Mouse (Mus musculus) cerebellum, adult 9-10 months (tissue): ENCODE results near the gene Cavin4.

Experiments used
- DNase-seq: peaks from one replicate; pipeline ENCODE4 v3.0.0; 2022

Cavin4 gene

GRCm38 (mm10) chr4:48663271-48663670 is at the start of gene Cavin4:
Gene Cavin4, plus strand, starts transcription at chr4:48663514.
- no peak for DNase-seq

- DNase-seq: no peak
These were observed 47.8 kb upstream of the Cavin4 start for GRCm38 (mm10) chr4:48615483-48615882.

DNA sequence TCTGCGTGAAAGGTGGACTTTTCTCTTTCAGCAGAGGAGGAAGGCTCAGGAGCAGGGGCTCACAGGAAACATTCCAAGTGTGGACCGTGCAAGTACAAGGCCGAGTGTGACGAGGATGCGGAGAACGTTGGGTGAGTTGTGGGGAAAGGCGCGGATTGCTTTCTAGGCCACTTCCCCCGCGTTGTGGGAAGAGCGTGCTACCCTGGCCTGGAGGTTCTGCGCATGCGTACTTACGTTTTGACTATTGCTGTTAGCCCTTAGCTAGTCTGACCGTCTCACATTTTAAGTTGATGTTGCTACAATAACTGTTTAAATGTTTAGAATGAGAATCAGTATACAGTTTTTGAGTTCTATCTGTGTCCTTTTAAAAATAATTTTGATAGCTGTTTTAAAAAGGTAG is 46.1 kb upstream of the Cavin4 start:
- no peak for DNase-seq

DNA sequence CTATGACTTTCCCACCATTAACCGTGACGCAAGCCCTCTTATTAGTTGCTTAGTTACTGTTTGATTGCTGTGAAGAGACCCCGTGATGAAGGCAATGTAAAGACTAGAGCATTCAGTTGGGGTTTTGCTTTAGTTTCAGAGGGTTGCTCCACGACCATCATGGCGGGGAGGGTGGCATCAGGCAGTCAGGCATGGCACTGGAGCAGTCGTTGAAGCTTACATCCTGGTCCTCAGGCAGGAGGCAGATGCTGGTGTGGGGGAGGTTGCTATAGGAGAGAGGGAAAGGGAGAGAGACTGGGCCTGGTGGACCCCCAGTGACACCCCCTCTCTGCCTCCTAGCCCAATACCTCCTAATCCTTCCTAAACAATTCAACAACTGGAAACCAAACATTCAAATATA is 43.2 kb upstream of the Cavin4 start:
- no peak for DNase-seq

GRCm38 (mm10) chr4:48622246-48622645 is 41.1 kb upstream of the Cavin4 start:
- no peak for DNase-seq

DNA sequence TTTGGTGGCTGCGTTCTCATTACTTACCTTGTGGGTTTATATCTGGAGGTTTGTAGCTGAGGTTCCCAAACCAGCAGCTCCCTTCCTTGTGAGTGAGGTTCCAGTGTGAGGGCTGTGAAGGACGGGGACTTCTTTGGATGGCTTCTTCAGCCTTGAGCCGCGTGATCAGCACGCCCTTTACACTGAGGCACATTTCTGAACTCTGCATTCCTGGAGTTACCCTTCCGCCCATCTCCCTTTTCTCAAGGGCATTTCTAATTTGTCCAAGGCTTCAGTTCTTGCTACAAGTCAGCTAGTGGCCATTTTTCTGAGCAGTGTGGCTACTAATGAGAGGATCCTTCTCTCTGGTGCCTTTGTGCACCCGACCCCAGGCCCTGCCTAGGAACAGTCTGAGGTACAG is 40.4 kb upstream of the Cavin4 start:
- no peak for DNase-seq

DNA sequence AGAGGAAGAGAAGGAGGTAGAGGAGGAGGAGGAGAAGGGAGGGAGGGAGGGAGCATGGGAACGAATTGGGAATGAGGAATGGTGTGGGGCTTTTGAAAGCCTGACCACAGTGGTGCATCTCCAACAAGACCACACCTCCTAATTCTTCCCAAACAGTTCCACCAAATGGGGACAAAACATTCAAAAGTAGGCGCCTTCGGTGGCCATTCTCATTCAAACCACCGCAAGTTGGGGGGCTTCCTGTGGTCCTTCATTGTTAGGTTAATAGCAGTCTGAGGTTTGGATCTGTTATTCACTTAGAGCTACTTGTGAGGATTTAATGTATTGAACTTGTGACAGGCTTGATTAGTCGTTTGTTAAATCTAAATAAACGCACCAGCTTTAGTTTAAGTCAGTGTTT is 38.4 kb upstream of the Cavin4 start:
- no peak for DNase-seq

DNA sequence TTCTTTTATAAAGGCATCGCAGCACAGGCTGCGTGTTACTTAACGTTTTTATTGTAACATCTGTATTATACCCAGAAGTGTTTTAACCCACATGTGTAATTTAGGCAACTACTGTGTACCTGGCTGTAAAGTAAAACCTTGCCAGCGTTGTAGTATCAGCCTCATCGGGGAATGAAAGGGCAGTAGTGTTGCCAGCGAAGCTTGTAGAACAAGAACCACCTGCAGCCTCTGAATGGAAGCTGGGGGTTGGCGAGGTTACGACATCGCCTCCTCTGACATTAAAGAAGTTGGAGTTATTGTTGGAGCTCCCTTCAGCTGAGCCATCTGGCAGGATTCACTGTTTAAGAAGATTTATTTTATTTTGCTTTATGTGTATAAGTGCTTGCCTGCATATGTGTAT is 37.5 kb upstream of the Cavin4 start:
- DNase-seq: no peak

DNA sequence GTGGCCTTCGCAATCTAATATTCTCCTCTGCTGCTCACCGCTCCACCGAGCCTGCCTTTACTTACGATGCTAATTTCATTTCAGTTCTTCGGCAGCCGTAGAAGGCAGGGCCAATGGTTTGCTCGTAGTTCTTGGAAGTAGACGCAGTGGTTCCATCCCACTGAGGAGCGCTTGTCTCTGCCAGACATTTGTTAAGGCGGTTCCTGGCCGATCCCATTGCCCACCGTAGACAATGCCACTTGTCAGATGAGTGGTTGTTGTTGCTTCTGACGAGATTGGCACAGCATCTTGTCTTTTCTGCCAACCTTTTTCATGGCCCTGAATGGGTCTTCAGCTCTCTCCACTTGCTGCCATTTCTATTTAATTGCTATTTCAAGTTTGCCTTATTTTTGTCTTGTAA is 33.9 kb upstream of the Cavin4 start:
- DNase-seq: no peak

DNA sequence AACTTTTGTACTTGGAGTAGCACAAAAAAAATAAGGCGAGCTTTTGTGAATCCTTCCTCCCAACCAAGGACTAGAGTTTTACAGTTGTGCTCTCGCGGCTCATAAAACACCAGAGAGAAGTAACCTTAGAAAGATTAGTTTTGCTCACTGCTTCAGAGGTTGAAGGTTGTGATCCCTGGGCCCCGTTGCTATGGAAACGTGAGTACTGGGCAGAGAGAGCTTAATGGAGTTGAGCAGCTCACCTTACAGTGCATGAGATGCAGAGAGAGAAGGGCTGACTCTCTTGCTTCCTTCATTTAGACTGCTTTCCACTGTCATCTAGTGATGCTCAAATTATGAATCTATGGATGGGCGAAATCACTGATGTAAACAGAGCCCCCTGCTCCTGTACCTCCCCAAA is 29.8 kb upstream of the Cavin4 start:
- no peak for DNase-seq

GRCm38 (mm10) chr4:48634058-48634457 is 29.3 kb upstream of the Cavin4 start:
- no peak for DNase-seq

GRCm38 (mm10) chr4:48636831-48637230 is 26.5 kb upstream of the Cavin4 start:
- DNase-seq: no peak

DNA sequence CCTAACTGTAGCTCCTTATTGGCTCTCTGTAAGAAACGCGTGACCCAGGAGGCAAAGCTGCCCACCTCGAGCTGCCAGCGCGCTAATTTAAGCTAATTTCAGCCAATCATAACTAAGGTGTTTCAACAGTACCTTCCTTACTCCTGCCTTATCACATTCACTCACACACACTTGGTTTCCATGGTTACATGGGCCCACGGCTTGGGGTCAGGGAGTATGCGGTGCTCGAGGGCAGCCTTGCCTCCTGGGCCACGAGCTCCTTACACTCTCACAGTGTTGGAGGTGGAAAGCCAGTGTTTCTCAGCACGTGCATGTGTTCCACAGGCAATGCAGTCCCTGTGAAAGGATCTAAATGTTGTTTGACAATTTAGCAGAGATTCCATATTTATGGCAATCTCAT is 25.2 kb upstream of the Cavin4 start:
- no peak for DNase-seq

GRCm38 (mm10) chr4:48639503-48639902 is 23.8 kb upstream of the Cavin4 start:
- no peak for DNase-seq

- peak; percentile 26 for DNase-seq
These were observed 19.5 kb upstream of the Cavin4 start for GRCm38 (mm10) chr4:48643801-48644200.

- no peak for DNase-seq
These were observed 17.2 kb upstream of the Cavin4 start for GRCm38 (mm10) chr4:48646143-48646542.

- DNase-seq: no peak
These were observed 12.5 kb upstream of the Cavin4 start for GRCm38 (mm10) chr4:48650617-48651360.

DNA sequence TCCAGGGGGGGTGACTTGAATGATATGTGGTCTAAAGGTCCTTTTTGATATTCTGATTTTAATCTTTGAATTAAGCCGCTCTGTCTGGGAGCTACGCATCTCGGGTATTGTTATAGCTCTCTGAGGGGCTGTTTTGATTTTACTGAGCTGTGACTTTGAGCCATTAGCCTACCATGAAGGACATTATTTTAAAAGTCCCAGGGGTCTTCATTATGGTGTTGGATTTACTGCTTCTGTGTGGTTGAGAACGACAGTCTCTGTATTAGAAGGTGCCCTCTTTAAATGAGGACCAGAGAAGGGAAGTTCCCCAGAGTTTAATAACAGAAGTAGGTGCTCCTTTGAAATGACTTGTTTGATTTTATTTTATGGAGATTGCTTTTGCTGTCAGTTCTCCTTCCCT is 9.2 kb upstream of the Cavin4 start:
- DNase-seq: no peak

DNA sequence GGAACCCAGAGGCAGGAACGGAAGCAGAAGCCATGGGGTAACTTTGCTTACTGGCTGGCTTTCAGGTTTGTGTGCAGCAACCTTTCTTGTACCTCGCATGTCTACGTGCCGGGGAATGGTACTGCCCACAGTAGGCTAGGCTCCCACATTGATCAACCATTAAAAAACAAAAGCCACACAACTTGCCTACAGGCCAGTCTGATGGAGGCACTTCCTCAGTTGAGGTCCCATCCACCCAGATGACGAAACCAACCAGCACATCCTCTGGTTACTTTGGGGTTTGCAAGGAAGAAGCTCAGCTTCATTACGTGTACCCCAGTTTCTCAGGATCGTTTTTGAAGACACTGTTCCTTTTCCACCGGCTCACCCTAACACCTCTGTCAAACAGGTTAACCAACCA is 6.8 kb upstream of the Cavin4 start:
- no peak for DNase-seq

- no peak for DNase-seq
These were observed 3.2 kb upstream of the Cavin4 start for GRCm38 (mm10) chr4:48660144-48660543.

DNA sequence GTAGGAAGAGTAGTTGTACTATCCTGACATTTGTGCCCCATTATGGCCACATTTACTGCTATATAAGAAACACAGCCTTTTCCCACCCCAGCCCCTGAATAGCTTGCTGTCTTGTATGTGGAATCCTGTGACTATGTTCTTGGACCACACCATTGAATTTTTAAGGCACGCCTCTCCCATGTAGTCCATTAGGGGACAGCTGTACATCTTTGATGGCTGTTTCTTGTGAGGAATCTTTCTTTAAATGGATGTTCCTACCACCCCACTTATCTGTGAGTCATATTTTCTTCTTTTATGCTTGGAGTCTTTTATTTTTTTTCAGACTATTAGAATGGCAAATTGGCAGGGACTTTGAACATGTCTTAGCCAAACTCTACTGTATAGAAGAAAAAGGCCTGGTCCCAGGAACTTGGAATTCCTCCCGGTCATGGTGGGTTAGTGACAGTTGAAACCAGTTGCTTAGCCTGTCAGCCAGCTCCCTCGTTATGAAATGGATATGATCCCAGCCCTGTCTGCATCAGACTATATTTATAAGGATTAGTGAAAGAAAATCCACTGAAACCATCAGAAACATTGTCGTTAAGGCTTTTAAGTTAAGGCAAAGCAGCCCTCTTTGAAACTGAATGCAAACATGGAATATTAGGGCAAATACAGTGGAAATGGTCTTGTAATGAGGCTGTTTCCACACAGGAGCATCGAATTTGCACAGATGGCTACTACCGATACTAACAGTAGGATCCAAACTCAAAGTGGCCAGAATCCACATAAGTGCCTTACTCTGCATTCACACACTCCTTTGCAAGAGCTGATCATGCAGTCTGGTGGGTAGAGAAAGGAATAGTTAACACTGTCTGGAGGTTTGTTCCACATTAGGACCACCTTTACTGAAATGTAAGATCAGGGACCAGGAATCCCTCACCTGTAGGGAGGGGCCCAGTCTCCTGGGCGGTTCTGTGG is 2.4 kb upstream of the Cavin4 start:
- no peak for DNase-seq

DNA sequence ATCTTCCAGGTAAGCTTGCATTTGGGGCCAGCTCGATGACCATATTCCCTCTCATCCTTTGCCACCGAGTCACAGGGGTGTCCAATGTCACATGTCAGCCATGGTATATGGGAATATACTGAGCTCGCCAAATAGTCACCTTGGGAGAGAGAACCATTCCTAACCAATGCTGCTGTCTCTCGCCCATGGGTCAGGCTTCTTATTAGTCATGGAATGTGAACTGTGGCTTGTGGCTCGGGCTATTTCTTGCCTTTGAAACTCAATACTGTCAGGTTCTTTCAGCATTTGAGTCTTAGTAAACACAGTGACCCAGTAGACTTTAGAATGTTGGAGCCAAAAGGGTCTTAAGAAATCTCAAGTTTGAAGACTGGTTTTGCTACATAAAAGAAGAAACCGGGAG is 707 bp downstream of the Cavin4 start:
- no peak for DNase-seq

GRCm38 (mm10) chr4:48667279-48667678 is 4.0 kb downstream of the Cavin4 start:
- DNase-seq: no peak

DNA sequence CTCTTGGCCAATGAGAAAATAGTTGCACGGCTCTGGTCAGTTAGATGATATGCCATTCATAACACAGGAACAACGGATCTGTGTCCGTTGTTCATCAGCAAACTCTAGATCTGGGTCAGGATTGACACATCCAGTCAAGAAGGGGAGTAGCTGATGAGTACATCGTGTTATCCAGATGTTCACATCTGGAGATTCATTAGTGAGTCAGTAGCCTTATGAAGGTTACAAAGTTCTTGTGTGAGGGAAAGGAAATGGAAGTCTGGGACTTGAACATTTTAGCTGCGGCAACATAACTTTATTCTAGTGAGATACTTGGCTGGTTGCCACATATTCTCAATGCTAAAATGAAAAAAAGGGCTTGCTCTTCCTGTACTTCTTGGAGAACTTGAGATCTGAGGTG is 9.6 kb downstream of the Cavin4 start:
- no peak for DNase-seq
